Mouse (Mus musculus) megakaryocyte, adult 5-6 weeks (primary cell): ENCODE data around the gene Lsp1. TPM values are rescaled to one million over a fixed set of nuclear protein-coding genes. Genes with fewer than 3 reads are reported as not detected.

Experiments used
- ATAC-seq: 2 replicates; pipeline ENCODE4 v1.8.0; 2016; ENCODE audit warnings: mild to moderate bottlenecking, inconsistent platforms; ENCODE audit not compliant: poor library complexity, severe bottlenecking
- total RNA-seq, 2 experiments: library from RNA; stranded (forward) in 1 of 2; stranded (reverse) in 1 of 2; fragments of 153-499, 151-499 nt in 1 of 2; fragments of 221-1000, 200-1000 nt in 1 of 2; gene quantifications; 2 replicates each; pipeline versions ENCODE4 v1.2.3 to v1.2.4; 2015 to 2017

The Lsp1 gene
- total RNA-seq, 2 experiments from 2014 or later: 1,304 to 1,314 TPM

DNA sequence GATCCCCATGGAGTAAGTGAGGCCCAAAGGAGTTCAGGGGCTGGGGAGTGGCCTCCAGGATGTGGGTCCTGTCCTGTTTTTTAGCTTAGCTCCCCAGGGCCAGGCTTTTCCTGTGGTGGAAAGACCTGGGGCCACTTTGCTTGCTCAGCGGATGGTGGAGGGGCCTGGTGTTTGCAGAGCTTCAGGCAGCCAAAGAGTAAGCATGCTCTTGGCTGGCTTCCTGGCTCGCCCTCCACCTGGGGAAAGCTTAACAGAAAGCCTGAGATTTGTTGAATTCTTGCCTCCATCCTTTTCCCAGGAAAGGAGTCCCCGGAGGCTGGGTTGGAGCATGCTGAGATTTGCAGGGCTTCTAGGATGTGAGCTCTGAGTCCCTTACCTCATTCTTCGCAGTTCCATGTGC lies 74.5 kb downstream of the Lsp1 start:
- ATAC-seq: no peak

DNA sequence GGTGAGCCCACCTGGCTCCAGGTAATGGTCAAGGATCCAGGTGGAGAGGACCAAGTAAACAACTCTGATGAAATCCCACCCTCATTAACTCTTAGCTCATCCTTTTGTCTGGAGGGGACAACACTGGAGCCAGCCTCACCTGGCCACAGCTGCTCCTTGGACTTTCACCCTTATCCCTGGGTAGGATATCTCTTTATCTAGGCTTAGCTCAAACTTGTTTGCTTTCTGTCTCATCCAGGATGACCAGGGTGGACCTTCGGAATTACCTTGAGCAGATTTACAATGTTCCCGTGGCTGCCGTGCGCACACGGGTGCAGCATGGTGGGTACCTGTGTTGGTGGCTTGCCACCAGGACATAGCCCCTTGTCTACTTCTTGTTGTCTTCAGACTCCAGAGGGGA lies 75.2 kb downstream of the Lsp1 start:
- no peak for ATAC-seq

DNA sequence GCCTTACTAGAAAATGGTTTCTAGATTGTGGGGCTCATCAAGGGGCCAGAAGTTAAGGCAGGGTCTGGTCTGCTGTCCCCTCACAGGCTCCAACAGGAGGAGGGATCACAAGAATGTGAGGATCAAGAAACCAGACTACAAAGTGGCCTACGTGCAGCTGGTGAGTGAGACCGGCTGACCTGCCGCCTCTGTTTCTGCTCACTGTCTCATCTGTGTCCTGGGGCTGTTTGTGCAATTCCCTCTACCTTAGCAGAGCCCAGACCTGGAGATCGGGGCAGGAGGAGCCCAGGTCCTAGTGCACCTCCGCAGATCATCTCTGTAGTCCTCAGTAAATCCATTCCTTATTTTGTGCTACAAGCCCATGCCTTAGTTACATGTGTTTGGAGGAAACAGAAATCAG lies 76.6 kb downstream of the Lsp1 start:
- no peak for ATAC-seq

DNA sequence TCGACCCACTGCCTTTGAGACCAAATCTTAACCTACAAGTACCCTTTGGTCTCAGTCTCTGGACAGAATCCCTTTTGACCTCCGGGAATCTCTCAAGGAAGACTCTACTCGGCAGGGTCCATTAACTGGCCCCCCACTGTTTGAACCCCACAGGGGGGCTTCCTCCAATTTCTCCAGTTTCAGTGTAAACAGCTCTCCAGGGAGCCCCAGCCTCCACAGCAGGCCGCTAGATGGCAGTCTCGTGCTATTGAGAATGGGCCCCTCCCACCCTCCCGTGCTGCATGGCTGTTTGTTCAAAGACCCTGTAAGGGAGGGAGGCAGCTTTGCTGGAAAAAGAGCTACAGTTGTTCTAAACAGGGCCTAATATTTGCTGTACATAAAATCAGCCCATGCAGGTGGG lies 77.3 kb downstream of the Lsp1 start:
- peak; percentile 39; the same call in 1 of the 2 replicates for ATAC-seq

DNA sequence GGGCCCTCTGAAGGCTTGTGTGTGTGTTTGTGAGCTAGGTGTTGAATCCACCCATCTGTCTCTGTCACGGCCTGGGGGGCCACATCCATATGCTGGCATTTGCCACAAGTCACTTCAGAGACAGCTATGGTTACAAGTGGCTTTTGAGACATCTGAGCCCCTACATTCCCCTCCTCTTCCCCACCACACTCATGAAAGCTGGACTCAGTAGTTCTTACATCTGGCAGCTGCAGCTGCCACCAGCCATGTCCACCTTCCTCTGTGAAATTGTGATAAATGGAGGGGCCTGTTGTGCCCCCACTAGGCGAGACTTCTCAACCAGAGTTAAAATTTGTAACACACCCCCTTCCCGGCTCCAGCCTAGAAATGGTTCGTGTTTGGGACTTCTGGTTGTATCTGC lies 77.7 kb downstream of the Lsp1 start:
- no peak for ATAC-seq

DNA sequence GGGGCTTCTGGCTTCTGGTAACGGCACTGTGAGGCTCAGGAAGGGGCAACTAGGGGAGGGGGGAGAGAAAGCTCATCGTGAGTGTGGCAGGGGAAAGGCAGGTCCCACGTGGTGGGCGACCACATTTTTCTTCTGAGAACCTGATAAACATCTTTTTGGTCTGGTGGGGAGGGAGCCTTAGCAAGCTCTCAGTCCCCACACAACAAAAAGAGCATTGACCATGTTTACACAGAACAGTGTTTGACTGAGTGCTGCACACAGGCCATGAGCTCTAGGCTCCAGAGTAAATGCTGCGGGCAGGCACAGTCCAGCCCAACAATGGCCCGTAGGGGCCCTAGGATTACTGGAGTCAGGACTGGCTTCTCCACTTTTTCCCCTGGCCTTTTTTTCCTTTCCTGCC lies 78.2 kb downstream of the Lsp1 start:
- no peak for ATAC-seq

DNA sequence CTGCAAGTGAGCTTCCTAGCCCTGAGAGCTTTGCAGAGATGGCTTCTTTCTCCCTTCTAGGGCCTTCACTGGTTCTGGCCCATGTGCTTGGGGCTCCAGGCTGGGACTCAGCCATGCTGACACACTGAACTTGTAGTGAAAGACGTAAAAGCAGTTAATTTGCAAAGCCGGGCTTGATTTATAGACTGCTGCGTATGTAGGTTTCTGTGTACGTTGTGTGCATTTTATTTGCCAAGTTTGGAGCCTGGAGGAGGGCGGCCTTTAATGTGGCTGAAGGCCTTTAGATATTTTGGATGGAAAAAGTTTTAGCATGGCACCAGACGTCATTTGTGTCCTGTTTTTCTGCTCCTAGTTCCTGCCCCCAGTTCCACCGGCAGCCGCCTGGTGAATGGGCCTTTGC lies 79.2 kb downstream of the Lsp1 start:
- ATAC-seq: no peak

DNA sequence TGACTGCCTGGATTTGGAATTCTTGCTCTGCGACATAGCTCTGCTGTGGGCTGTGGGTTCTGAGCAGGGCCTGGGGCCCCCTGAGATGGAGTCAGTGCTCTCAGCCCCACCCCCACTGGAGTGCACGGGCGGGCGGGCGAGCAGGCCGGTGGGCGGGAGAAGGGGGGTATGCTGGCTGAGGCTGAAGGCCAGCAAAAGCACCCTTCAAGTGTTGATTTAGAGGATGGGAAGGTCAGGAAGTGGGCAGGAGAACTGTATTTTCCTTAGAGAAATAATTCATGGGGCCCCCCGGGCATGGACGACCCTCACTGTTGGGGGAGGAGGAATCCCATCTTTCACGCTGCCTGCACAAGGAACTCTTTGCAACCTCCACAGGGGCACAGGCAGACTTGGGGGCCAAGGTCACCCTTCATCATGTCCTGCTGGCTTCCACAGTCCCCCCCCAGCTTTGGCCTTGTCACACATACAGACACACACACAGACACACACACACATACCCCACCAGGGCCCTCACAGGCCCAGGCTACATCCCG lies 82.2 kb downstream of the Lsp1 start:
- ATAC-seq: no peak

Other genes with a start within 250 kb of the Lsp1 start
- gene Gm7579, start 248.9 kb upstream of the Lsp1 start, total RNA-seq (2015): not detected in 2 replicates
- not detected in 2 replicates for gene Gm7579, start 248.9 kb upstream of the Lsp1 start, total RNA-seq (2017)
- not detected in 2 replicates for gene Krtap5-5, start 230.8 kb upstream of the Lsp1 start, total RNA-seq (2015)
- not detected in 2 replicates for gene Krtap5-5, start 230.8 kb upstream of the Lsp1 start, total RNA-seq (2017)
- gene Gm40460, start 219.7 kb upstream of the Lsp1 start, total RNA-seq (2015): not detected in 2 replicates
- not detected in 2 replicates for gene Gm40460, start 219.7 kb upstream of the Lsp1 start, total RNA-seq (2017)
- gene Gm2431, start 202.5 kb upstream of the Lsp1 start, total RNA-seq (2015): not detected in 2 replicates
- not detected in 2 replicates for gene Gm2431, start 202.5 kb upstream of the Lsp1 start, total RNA-seq (2017)
- gene Gm4559, start 186.4 kb upstream of the Lsp1 start, total RNA-seq (2015): not detected in 2 replicates
- not detected in 2 replicates for gene Gm4559, start 186.4 kb upstream of the Lsp1 start, total RNA-seq (2017)
- not detected in 2 replicates for gene Krtap5-1, start 163.7 kb upstream of the Lsp1 start, total RNA-seq (2015)
- not detected in 2 replicates for gene Krtap5-1, start 163.7 kb upstream of the Lsp1 start, total RNA-seq (2017)
- gene Krtap5-4, start 157.3 kb upstream of the Lsp1 start, total RNA-seq (2015): not detected in 2 replicates
- not detected in 2 replicates for gene Krtap5-4, start 157.3 kb upstream of the Lsp1 start, total RNA-seq (2017)
- gene Ifitm10, start 87.1 kb upstream of the Lsp1 start, total RNA-seq (2015): 2.1 and 3.6 TPM in 2 replicates
- 0.48 and 1.4 TPM in 2 replicates for gene Ifitm10, start 87.1 kb upstream of the Lsp1 start, total RNA-seq (2017)
- gene Gm49369, start 78.1 kb upstream of the Lsp1 start, total RNA-seq (2015): not detected in 2 replicates
- gene Gm49369, start 78.1 kb upstream of the Lsp1 start, total RNA-seq (2017): 24.9 and 36.8 TPM in 2 replicates
- 193 and 197 TPM in 2 replicates for gene Ctsd, start 72.8 kb upstream of the Lsp1 start, total RNA-seq (2015)
- gene Ctsd, start 72.8 kb upstream of the Lsp1 start, total RNA-seq (2017): 218 and 236 TPM in 2 replicates
- 0.39 TPM in 1 of 2 replicates, not detected in the other for gene Syt8, start 26.0 kb upstream of the Lsp1 start, total RNA-seq (2015)
- not detected in 2 replicates for gene Syt8, start 26.0 kb upstream of the Lsp1 start, total RNA-seq (2017)
- gene Tnni2, start 19.0 kb upstream of the Lsp1 start, total RNA-seq (2015): 18.8 and 20.9 TPM in 2 replicates
- gene Tnni2, start 19.0 kb upstream of the Lsp1 start, total RNA-seq (2017): 25.6 and 27.6 TPM in 2 replicates
- gene Tnnt3, start 38.0 kb downstream of the Lsp1 start, total RNA-seq (2015): 1.4 and 1.5 TPM in 2 replicates
- gene Tnnt3, start 38.0 kb downstream of the Lsp1 start, total RNA-seq (2017): 3.7 and 3.9 TPM in 2 replicates
- 3.8 and 12.3 TPM in 2 replicates for gene Mrpl23, start 71.9 kb downstream of the Lsp1 start, total RNA-seq (2015)
- 37.2 and 52.6 TPM in 2 replicates for gene Mrpl23, start 71.9 kb downstream of the Lsp1 start, total RNA-seq (2017)
- gene Igf2, start 206.0 kb downstream of the Lsp1 start, total RNA-seq (2015): 0.05 TPM in 1 of 2 replicates, not detected in the other
- gene Igf2, start 206.0 kb downstream of the Lsp1 start, total RNA-seq (2017): not detected in 2 replicates
- gene Gm49394, start 209.1 kb downstream of the Lsp1 start, total RNA-seq (2015): not detected in 2 replicates
- not detected in 2 replicates for gene Gm49394, start 209.1 kb downstream of the Lsp1 start, total RNA-seq (2017)